Mouse (Mus musculus): ENCODE data around the gene Mpp4.

The Mpp4 gene

GRCm38 (mm10) chr1:59166232-59166905, 3.2 kb upstream of the Mpp4 start:
- DNase-seq: no peak

- DNase-seq: no peak
These were observed 729 bp upstream of the Mpp4 start for GRCm38 (mm10) chr1:59163918-59164317.

- no peak for DNase-seq
These were observed 722 bp downstream of the Mpp4 start for GRCm38 (mm10) chr1:59162309-59163024.

GRCm38 (mm10) chr1:59161396-59161795, 1.8 kb downstream of the Mpp4 start:
- no peak for DNase-seq

- DNase-seq: no peak
These were observed 2.3 kb downstream of the Mpp4 start for GRCm38 (mm10) chr1:59160871-59161270.

- DNase-seq: no peak
These were observed 4.1 kb downstream of the Mpp4 start for GRCm38 (mm10) chr1:59159136-59159535.

- no peak for DNase-seq
These were observed 4.7 kb downstream of the Mpp4 start for GRCm38 (mm10) chr1:59158498-59158897.

GRCm38 (mm10) chr1:59157846-59158245, 5.3 kb downstream of the Mpp4 start:
- DNase-seq: no peak

GRCm38 (mm10) chr1:59152346-59152745, 10.8 kb downstream of the Mpp4 start:
- DNase-seq: no peak

- peak; percentile 44 for DNase-seq
These were observed 12.6 kb downstream of the Mpp4 start for GRCm38 (mm10) chr1:59150542-59150941.

- DNase-seq: peak; percentile 40
These were observed 18.6 kb downstream of the Mpp4 start for GRCm38 (mm10) chr1:59144543-59144942.

GRCm38 (mm10) chr1:59142809-59143208, 20.4 kb downstream of the Mpp4 start:
- DNase-seq: peak; percentile 78

- DNase-seq: no peak
These were observed 28.8 kb downstream of the Mpp4 start for GRCm38 (mm10) chr1:59134419-59134818.

GRCm38 (mm10) chr1:59128879-59129278, 34.3 kb downstream of the Mpp4 start:
- no peak for DNase-seq

- no peak for DNase-seq
These were observed 37.6 kb downstream of the Mpp4 start for GRCm38 (mm10) chr1:59125558-59125957.

- peak; percentile 86 for DNase-seq
These were observed 43.3 kb downstream of the Mpp4 start, which contains the start of gene Tmem237 for GRCm38 (mm10) chr1:59119720-59120457. Gene Tmem237, minus strand, starts transcription at chr1:59120408.

GRCm38 (mm10) chr1:59110524-59110923, 52.7 kb downstream of the Mpp4 start:
- DNase-seq: no peak

- no peak for DNase-seq
These were observed 61.1 kb downstream of the Mpp4 start for GRCm38 (mm10) chr1:59102071-59102470.

- no peak for DNase-seq
These were observed 62.2 kb downstream of the Mpp4 start for GRCm38 (mm10) chr1:59101020-59101419.

GRCm38 (mm10) chr1:59094705-59095104, 68.5 kb downstream of the Mpp4 start, which contains the start of gene C2cd6:
Gene C2cd6, minus strand, starts transcription at chr1:59094900.
- no peak for DNase-seq

Measured in thymus, postnatal 25 days (tissue).